Mouse (Mus musculus): ENCODE measurements around the gene Usp47.

DNA sequence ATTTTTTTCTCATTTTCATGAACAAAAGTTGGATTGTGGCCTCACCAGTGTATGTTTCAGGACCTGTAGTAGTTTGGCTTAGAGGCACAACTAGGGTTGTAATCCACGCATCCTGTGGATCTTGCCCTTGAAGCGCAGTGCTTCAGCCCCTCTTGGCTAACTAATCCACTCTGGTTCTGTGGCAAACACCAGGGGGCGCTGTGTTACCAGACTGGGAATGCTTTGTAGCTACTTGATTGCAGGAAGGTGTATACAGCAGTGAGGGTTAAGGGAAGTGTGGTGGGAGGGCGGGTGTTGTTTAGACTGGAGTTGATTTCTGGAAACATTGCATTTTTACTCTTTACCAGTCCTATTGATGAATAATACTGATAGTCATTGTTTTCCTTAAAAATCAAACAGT is 61.8 kb downstream of the Usp47 start:
- TF ChIP-seq TAL1 (IDR thresholded peaks at IDR 0.05; ENCODE audit: low read length), result no peak
- TF ChIP-seq GATA1 (IDR thresholded peaks at IDR 0.05; ENCODE audit: low read length), result no peak

Measured in erythroblast, embryonic 14.5 days (primary cell).